Mouse (Mus musculus) mouse embryonic stem cell (cell line): Measurements from ENCODE around the gene Cacna2d1.

ENCODE experiments used
- in situ Hi-C, 2 experiments: fragments of 300-500 bp; cut with MboI; formaldehyde crosslinking; loops; 1 replicate in 1 of 2; 3 replicates in 1 of 2; pipeline ENCODE4 v1.14.3; 2019 to 2020; ENCODE audit warnings: low sequenced_read_pairs in 2 of 2, low pct_unique_long_range_greater_than_20kb in 1 of 2, mixed read lengths in 1 of 2; ENCODE audit not compliant: unreplicated experiment in 1 of 2

Gene Cacna2d1

GRCm38 (mm10) chr5:15974652-15975051 is 40.2 kb downstream of the Cacna2d1 start:
- in situ Hi-C loops, result no loop called here

DNA sequence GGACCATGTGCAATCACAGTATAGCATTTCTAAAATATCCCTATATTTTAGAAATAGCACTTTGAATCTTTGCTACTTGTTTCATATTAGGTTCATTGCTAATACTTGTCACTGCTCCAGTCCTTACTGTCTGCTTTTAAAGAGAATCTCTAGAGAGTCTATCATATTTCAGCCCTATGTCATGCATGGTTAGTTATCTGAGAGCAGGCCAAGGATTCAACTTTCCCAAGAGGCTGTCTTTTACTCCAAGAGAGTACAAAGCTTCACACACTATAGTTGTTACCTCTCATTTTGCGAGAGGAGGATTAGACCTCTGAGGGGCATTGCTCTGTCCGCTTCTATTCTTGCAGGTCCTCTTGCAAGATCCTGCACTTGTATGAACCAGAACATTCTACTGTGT is 44.7 kb downstream of the Cacna2d1 start:
- in situ Hi-C loops, result no loop called here

GRCm38 (mm10) chr5:15982573-15982972 is 48.1 kb downstream of the Cacna2d1 start:
- in situ Hi-C loops, result no loop called here

DNA sequence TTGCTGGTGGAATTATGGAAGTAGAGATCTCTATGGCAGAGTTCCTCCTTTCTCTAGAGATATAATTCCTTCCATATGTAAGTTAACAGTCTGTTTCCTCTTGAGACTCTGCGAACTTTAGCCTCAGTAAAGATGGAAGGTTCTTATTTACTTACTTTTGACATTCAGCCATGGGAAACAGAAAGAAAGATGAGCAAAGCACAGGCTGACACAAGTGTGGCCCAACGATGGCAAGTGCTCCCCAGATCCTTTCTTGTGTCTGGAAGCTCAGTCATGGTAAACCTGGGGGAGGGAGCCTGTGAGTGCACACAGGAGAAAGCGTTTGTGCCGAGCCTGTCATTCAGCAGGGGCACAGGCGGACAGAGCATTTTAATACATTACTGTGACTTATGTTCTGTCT is 48.9 kb downstream of the Cacna2d1 start:
- in situ Hi-C loops, result no loop called here

DNA sequence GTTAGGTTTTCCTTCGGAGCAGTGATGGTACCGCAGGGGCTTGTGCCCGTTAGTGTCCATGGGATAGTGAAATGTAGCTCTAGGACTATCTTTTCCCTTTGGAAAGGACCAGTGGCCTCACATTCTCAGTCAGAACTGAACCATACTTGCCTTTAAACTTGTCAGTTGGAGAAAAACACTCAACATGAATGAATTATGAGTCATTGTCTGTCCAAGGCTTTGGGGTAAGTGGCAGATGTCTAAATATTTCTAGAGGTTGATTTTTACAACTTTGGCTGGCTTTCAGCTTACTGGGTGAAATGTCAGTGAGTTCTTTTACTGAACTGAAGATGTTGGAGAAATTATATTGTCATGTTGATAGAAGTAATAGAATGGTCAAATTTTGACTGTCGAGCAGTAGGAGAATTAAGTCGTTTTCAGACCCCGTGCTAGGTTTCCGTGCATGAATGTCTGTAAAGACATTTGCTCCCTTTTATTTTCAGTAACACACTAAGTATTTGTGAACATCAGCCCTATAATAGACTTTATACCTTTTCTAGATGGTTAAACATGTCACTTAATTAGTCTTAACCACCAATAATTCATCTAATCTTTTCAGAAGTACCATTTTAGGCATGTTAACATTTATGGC is 50.9 kb downstream of the Cacna2d1 start:
- in situ Hi-C loops, result no loop called here

DNA sequence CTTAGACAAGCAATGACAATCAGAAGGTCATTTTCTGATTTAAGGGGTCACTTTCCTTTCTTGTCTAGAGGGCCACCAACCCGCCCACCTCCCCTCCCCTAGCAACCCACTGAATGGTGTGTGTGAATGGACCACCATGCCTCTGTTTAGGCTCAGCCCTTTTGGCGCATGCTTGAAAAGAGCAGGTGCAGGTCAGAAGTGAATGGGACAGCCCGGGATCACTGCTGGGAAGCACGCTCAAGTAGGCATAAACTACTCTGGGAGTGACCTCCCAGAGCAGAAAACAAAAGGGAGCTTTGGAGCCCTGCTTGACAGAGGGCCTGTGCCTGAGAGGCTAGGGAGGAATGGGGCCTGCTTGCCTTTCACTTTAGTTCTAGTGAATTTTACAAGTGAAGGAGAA is 51.4 kb downstream of the Cacna2d1 start:
- in situ Hi-C loops, result no loop called here

- in situ Hi-C loops, result no loop called here
Measured at GRCm38 (mm10) chr5:15991428-15992139, 57.1 kb downstream of the Cacna2d1 start.

- in situ Hi-C loops, result no loop called here
Measured at GRCm38 (mm10) chr5:15993252-15993944, 58.9 kb downstream of the Cacna2d1 start.

- in situ Hi-C loops, result no loop called here
Measured at GRCm38 (mm10) chr5:15997190-15997589, 62.7 kb downstream of the Cacna2d1 start.

DNA sequence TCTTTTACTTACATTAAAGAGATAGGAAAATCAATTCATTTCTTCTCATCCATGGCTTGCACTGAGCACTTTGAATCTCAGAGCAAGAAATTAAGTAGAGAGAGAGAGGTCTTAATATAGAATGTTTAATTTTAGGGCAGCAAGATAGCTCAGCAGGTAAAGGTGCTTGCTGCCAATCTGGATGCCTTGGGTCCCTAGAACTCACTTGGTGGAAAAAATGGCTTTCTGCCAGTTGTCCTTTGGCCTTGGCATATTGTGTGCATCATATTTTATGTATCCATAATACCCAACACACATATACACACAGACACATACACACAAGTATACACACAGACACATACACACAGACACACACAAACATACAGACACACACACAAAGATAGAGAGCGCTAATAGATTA is 63.3 kb downstream of the Cacna2d1 start:
- in situ Hi-C loops, result no loop called here

- in situ Hi-C loops, result no loop called here
Measured at GRCm38 (mm10) chr5:16000917-16001316, 66.4 kb downstream of the Cacna2d1 start.

DNA sequence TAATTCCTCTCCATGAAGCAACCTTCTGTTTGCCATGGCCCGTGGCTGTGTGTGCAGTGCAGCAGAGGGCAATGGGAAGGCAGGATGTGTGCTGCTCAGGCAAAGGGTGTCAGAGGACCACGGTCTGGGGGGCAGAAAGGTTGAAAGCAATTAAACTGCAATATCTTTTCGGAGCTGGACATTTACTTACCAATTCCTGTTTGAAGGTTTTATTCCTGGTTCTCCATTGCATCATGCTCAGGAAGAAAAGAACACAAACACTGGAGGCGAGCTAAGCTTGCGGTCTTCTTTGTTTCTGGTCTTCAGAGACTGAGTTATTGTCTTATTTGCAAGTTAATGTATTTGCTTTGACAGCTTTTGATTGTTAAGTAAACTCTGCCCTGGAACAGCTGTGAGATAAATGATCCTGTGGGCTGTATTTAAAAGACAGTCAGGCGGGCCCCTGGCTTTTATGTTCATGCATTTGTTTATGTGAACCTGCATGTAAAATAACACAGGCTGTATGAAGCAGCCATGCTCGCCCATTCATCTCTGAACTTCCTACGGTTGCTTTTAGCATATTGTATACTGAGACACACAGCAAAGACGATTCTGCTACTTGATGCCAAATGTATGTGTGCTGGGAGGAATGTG is 68.1 kb downstream of the Cacna2d1 start:
- in situ Hi-C loops, result no loop called here

DNA sequence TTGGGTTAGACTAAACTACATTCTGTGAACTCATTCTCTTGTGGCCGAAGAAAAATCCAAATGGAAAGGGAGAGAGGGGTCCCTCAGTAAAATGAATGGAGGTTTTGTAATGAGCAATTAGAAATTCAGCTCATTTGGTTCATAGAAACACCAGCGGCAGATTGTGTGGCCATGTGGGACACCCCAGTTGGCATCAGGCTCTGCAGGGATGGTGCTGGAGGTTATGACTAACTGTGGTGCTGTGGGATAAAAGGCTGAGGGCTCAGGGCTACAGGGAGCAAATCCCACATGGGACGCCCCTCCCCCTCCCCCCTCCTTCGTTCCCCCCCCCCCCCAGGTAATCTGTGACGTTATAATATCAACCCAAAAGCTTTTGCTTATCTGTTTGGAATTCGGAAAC is 69.8 kb downstream of the Cacna2d1 start:
- in situ Hi-C loops, result no loop called here

DNA sequence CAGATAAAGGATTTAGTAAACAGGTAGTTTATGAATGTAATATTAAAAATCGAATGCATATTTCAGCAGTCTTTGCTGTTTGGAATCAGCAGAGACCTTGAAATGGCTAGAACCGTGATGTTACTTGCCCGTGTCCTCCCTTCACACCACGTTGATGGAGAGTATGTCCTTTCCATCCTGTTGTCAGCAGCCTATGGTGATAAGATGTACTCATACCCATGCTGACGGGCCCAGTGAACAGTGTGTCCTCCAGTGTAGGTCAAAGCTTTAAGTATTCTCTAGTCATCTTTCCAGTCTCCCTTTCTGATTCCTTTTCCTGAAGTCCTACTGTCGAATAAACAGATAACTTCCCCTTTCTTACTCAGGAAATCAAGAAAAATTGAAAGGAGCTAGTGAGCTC is 72.5 kb downstream of the Cacna2d1 start:
- in situ Hi-C loops, result no loop called here

DNA sequence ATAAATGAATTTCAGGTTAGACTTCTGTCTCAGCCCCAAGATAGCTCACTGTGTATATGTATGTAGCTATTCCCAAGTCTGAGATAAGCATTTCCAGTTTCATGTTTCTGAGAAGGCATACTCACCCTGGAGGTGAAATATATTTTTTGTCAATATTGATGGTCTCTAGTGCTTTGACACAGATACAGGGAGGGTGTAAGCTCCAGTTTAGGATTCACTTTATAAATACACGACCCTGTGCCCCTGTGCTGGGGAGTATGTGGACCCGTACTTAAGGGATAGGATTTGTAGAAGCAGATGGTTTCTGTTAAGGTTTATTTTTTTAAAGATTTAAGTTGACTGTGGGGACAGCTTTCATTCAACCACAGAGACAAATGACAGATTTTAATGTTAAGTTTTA is 79.2 kb downstream of the Cacna2d1 start:
- in situ Hi-C loops, result no loop called here

GRCm38 (mm10) chr5:16014392-16014791 is 79.9 kb downstream of the Cacna2d1 start:
- in situ Hi-C loops, result no loop called here

GRCm38 (mm10) chr5:16024626-16025417 is 90.3 kb downstream of the Cacna2d1 start:
- in situ Hi-C loops, result no loop called here

DNA sequence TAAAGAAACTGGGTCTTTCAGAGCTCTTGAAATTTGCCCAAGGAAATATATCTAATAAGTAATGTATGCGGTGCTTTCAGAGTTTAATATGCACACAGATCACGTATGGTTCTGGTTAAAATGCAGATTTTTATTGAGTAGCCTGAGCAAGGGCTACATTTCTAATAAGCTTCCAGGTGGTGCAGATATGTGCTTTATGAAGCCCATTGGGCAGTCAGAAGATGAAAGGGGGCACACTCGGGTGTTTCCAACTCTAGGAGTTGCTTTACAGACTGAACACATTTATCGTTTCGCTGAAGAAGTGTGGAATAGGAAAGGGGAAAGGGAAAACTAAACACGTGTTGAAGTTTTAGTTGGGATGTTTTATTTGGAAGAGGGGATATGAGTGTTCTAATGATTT is 94.4 kb downstream of the Cacna2d1 start:
- in situ Hi-C loops, result no loop called here

DNA sequence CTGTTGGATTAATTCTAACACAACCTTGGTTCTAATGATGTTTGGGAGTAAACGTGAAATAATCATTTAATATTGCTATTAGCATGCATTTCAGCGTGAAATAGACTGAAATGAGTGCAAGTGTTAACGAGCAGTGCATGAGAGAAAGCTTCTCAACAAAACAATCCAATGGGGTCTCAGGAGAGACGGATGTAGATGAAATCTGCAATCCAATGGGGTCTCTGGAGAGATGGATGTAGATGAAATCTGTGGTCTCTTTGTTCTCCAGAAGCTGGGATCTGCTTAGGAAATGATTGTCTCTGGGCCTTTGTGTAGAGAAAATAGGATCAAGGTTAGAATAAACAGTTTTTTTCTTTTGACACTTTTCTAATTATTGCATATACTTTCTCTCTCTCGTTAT is 95.0 kb downstream of the Cacna2d1 start:
- in situ Hi-C loops, result no loop called here
